Mouse (Mus musculus): ENCODE measurements at regions not wholly inside any gene's neighbourhood (a gene's known extent, or its start where the extent isn't known, plus 50 kb on each side); places are given as distances from the start of the nearest gene placed in this dataset.

- DNase-seq (ENCODE audit: low read depth, low spot score), result peak; percentile 13
Measured at GRCm38 (mm10) chr3:52511549-52511948, 243.4 kb downstream of the Foxo1 start.

GRCm38 (mm10) chr3:52510831-52511230 is 242.7 kb downstream of the Foxo1 start:
- no peak for DNase-seq (ENCODE audit: low read depth, low spot score)

- DNase-seq (ENCODE audit: low read depth, low spot score), result peak; percentile 54
Measured at GRCm38 (mm10) chr3:52510088-52510765, 242.1 kb downstream of the Foxo1 start.

- no peak for DNase-seq (ENCODE audit: low read depth, low spot score)
Measured at GRCm38 (mm10) chr3:52503925-52504324, 235.8 kb downstream of the Foxo1 start.

GRCm38 (mm10) chr3:52502223-52502622 is 234.1 kb downstream of the Foxo1 start:
- no peak for DNase-seq (ENCODE audit: low read depth, low spot score)

- DNase-seq (ENCODE audit: low read depth, low spot score), result no peak
Measured at GRCm38 (mm10) chr3:52501614-52502013, 233.5 kb downstream of the Foxo1 start.

- no peak for DNase-seq (ENCODE audit: low read depth, low spot score)
Measured at GRCm38 (mm10) chr3:52500026-52500425, 231.9 kb downstream of the Foxo1 start.

GRCm38 (mm10) chr3:52499581-52499980 is 231.4 kb downstream of the Foxo1 start:
- DNase-seq (ENCODE audit: low read depth, low spot score), result no peak

- no peak for DNase-seq (ENCODE audit: low read depth, low spot score)
Measured at GRCm38 (mm10) chr3:52498506-52499228, 230.5 kb downstream of the Foxo1 start.

GRCm38 (mm10) chr3:52496965-52497364 is 228.8 kb downstream of the Foxo1 start:
- DNase-seq (ENCODE audit: low read depth, low spot score), result no peak

- no peak for DNase-seq (ENCODE audit: low read depth, low spot score)
Measured at GRCm38 (mm10) chr3:52495401-52495800, 227.3 kb downstream of the Foxo1 start.

GRCm38 (mm10) chr3:52494924-52495323 is 226.8 kb downstream of the Foxo1 start:
- DNase-seq (ENCODE audit: low read depth, low spot score), result no peak

- no peak for DNase-seq (ENCODE audit: low read depth, low spot score)
Measured at GRCm38 (mm10) chr3:52479186-52479585, 211.1 kb downstream of the Foxo1 start.

GRCm38 (mm10) chr3:52469900-52470299 is 201.8 kb downstream of the Foxo1 start:
- DNase-seq (ENCODE audit: low read depth, low spot score), result peak; percentile 26

- DNase-seq (ENCODE audit: low read depth, low spot score), result no peak
Measured at GRCm38 (mm10) chr3:52469397-52469796, 201.3 kb downstream of the Foxo1 start.

GRCm38 (mm10) chr3:52468326-52468725 is 200.2 kb downstream of the Foxo1 start:
- DNase-seq (ENCODE audit: low read depth, low spot score), result no peak

GRCm38 (mm10) chr3:52467876-52468275 is 199.7 kb downstream of the Foxo1 start:
- DNase-seq (ENCODE audit: low read depth, low spot score), result no peak

GRCm38 (mm10) chr3:52466984-52467565 is 198.9 kb downstream of the Foxo1 start:
- DNase-seq (ENCODE audit: low read depth, low spot score), result no peak

- no peak for DNase-seq (ENCODE audit: low read depth, low spot score)
Measured at GRCm38 (mm10) chr3:52466571-52466970, 198.4 kb downstream of the Foxo1 start.

GRCm38 (mm10) chr3:52463911-52464310 is 195.8 kb downstream of the Foxo1 start:
- DNase-seq (ENCODE audit: low read depth, low spot score), result peak; percentile 17

GRCm38 (mm10) chr3:52454955-52455354 is 186.8 kb downstream of the Foxo1 start:
- DNase-seq (ENCODE audit: low read depth, low spot score), result no peak

GRCm38 (mm10) chr3:52453041-52453440 is 184.9 kb downstream of the Foxo1 start:
- DNase-seq (ENCODE audit: low read depth, low spot score), result no peak

- DNase-seq (ENCODE audit: low read depth, low spot score), result no peak
Measured at GRCm38 (mm10) chr3:52452345-52452744, 184.2 kb downstream of the Foxo1 start.

Data from ES-CJ7 (cell line).